Mouse (Mus musculus): ENCODE measurements at regions not wholly inside any gene's neighbourhood (a gene's known extent, or its start where the extent isn't known, plus 50 kb on each side); places are given as distances from the start of the nearest gene placed in this dataset.
A peak's percentile ranks its signal among the peaks of the same experiment; 100 is the strongest.

- DNase-seq = no peak
These were observed 237.5 kb downstream of the Gm45692 start for GRCm38 (mm10) chr8:26356801-26357200.

- DNase-seq = no peak
These were observed 239.4 kb downstream of the Gm45692 start for GRCm38 (mm10) chr8:26358711-26359136.

- no peak for DNase-seq
These were observed 243.0 kb downstream of the Gm45692 start for GRCm38 (mm10) chr8:26362366-26362765.

GRCm38 (mm10) chr8:26363616-26364015 lies 244.3 kb downstream of the Gm45692 start:
- no peak for DNase-seq

- no peak for DNase-seq
These were observed 245.3 kb downstream of the Gm45692 start for GRCm38 (mm10) chr8:26364637-26365036.

- DNase-seq = peak; percentile 75
These were observed 261.3 kb downstream of the Gm45692 start for GRCm38 (mm10) chr8:26380668-26381067.

- DNase-seq = no peak
These were observed 263.1 kb downstream of the Gm45692 start for GRCm38 (mm10) chr8:26382426-26382825.

GRCm38 (mm10) chr8:26383886-26384285 lies 264.6 kb downstream of the Gm45692 start:
- DNase-seq = no peak

- peak; percentile 53 for DNase-seq
These were observed 265.1 kb downstream of the Gm45692 start for GRCm38 (mm10) chr8:26384305-26384993.

- DNase-seq = no peak
These were observed 265.6 kb downstream of the Gm45692 start for GRCm38 (mm10) chr8:26384994-26385345.

GRCm38 (mm10) chr8:26395061-26395460 lies 275.7 kb downstream of the Gm45692 start:
- no peak for DNase-seq

- no peak for DNase-seq
These were observed 300.7 kb downstream of the Gm45692 start for GRCm38 (mm10) chr8:26420002-26420401.

- no peak for DNase-seq
These were observed 301.2 kb downstream of the Gm45692 start for GRCm38 (mm10) chr8:26420536-26420935.

GRCm38 (mm10) chr8:26427311-26427710 lies 308.0 kb downstream of the Gm45692 start:
- no peak for DNase-seq

- DNase-seq = no peak
These were observed 310.5 kb downstream of the Gm45692 start for GRCm38 (mm10) chr8:26429751-26430327.

GRCm38 (mm10) chr8:26432161-26432919 lies 313.0 kb downstream of the Gm45692 start:
- no peak for DNase-seq

GRCm38 (mm10) chr8:26436236-26436635 lies 316.9 kb downstream of the Gm45692 start:
- no peak for DNase-seq

GRCm38 (mm10) chr8:26437571-26437970 lies 318.2 kb downstream of the Gm45692 start:
- DNase-seq = no peak

GRCm38 (mm10) chr8:26438246-26438862 lies 319.0 kb downstream of the Gm45692 start:
- no peak for DNase-seq

GRCm38 (mm10) chr8:26438877-26439276 lies 319.5 kb downstream of the Gm45692 start:
- DNase-seq = peak; percentile 9

- peak; percentile 9 for DNase-seq
These were observed 322.1 kb downstream of the Gm45692 start for GRCm38 (mm10) chr8:26441268-26442030.

GRCm38 (mm10) chr8:26443041-26443440 lies 323.7 kb downstream of the Gm45692 start:
- peak; percentile 79 for DNase-seq

- no peak for DNase-seq
These were observed 324.4 kb downstream of the Gm45692 start for GRCm38 (mm10) chr8:26443735-26444134.

All from kidney, adult 9 months (tissue).